In genomic region chr7:58746817-58747216, GRCm38 (mm10) we compare ENCODE assay signal across 19 mouse cellular contexts.
A peak's percentile ranks its signal among the peaks of the same experiment; 100 is the strongest.
DNase-seq lines count a peak whose midpoint lies in the region; TF ChIP-seq lines count a peak whose summit lies in the region.
"Had no signal": no experiment of that assay in that cellular context is flagged by ENCODE, and none has a peak within 500 bp of the region (broad histone marks: within the 10 kb centered on the region; RNA-seq: fewer than 3 reads in every experiment).

No protein-coding gene starts in this region.

- TF ChIP-seq CTCF in liver, adult 2 months (IDR thresholded peaks at IDR 0.05; ENCODE audit: low read depth, low read length) = no peak

- WGBS in liver, adult 2 months = 9% methylated on average over 5 of the region's 5 CpGs

- H3K36me3 ChIP-seq in liver, adult 2 months (ENCODE audit: control insufficient read depth, insufficient read depth, low read length) = no peaks in the 10 kb centered on the region
- H3K36me3 ChIP-seq: embryonic facial prominence, embryonic 12.5 days; forebrain, embryonic 15.5 days; G1E; heart, embryonic 13.5 days; hindbrain, embryonic 15.5 days had no signal

- no peaks in the 10 kb centered on the region for H3K27me3 ChIP-seq in liver, adult 2 months (ENCODE audit: control insufficient read depth, insufficient read depth, low read length)
- H3K27me3 ChIP-seq: embryonic facial prominence, embryonic 12.5 days; forebrain, embryonic 15.5 days; heart, embryonic 13.5 days; hindbrain, embryonic 15.5 days had no signal

- no peak overlapping the region for H3K9ac ChIP-seq in liver, adult 2 months (ENCODE audit: low read depth, low read length)
- H3K9ac ChIP-seq: embryonic facial prominence, embryonic 12.5 days; forebrain, embryonic 15.5 days; heart, embryonic 13.5 days; hindbrain, embryonic 15.5 days had no signal

- DNase-seq in adrenal gland, adult (ENCODE audit: inconsistent age in 2 of 2, low spot score in 1 of 2) = peak; percentile 58 to 80
- no peak for DNase-seq in adrenal gland, postnatal 10 days
- DNase-seq in heart, adult 11 months = peak; percentile 74
- no peak for DNase-seq in heart, adult 8-10 months (ENCODE audit: low spot score)
- peak; percentile 67 for DNase-seq in liver, adult 2 months (ENCODE audit: extremely low read depth, low read depth, low spot score)
- DNase-seq in liver = no peak
- peak; percentile 30 to 34 for DNase-seq in adrenal gland, postnatal 36 days
- DNase-seq: B cell, adult 2 months; cerebellum, adult 11 months; cerebellum, adult 8-10 months; cerebellum, postnatal 14 days; gastrocnemius, postnatal 36 days; heart, adult 18-20 months; heart, postnatal 36 days had no signal

- H3K4me1 ChIP-seq in liver, adult 2 months (ENCODE audit: control insufficient read depth, insufficient read depth, low read length) = no peaks in the 10 kb centered on the region
- H3K4me1 ChIP-seq: embryonic facial prominence, embryonic 12.5 days; forebrain, embryonic 15.5 days; hindbrain, embryonic 15.5 days had no signal

- no peaks in the 10 kb centered on the region for H3K79me2 ChIP-seq in liver, adult 2 months (ENCODE audit: control insufficient read depth, insufficient read depth, low read length)

- H3K4me3 ChIP-seq in liver, adult 2 months (ENCODE audit: insufficient read depth, low read depth, low read length) = no peak overlapping the region
- H3K4me3 ChIP-seq: embryonic facial prominence, embryonic 12.5 days; forebrain, embryonic 15.5 days; heart, embryonic 13.5 days; hindbrain, embryonic 15.5 days had no signal

- no peak overlapping the region for H3K27ac ChIP-seq in liver, adult 2 months (replicated peaks; ENCODE audit: insufficient read depth, low read depth, low read length)
- H3K27ac ChIP-seq: embryonic facial prominence, embryonic 12.5 days; forebrain, embryonic 15.5 days; heart, embryonic 13.5 days; hindbrain, embryonic 15.5 days had no signal

- no peak for TF ChIP-seq POLR2A in liver, adult 2 months (IDR thresholded peaks at IDR 0.05; ENCODE audit: extremely low read depth, insufficient read depth, low read length)

Comparison
In these comparisons a context has a peak if more than half of its experiments do, and no peak if none do; other contexts are left out.
1. DNase-seq: peak in adrenal gland, adult (2 of 2), heart, adult 11 months (single experiment), liver, adult 2 months (single experiment) and adrenal gland, postnatal 36 days (2 of 2); none in adrenal gland, postnatal 10 days (single experiment), heart, adult 8-10 months (single experiment) and liver (single experiment).